Mouse (Mus musculus) embryo, embryonic 10 days (tissue): ENCODE data around the gene Atcay.

Experiments
- DNase-seq: peaks from one replicate; pipeline ENCODE4 v3.0.0-alpha.2; 2015; ENCODE audit warnings: low spot score

Gene Atcay

GRCm38 (mm10) chr10:81230438-81231332 is at the start of gene Atcay:
Atcay (minus strand) TSS chr10:81230833.
- DNase-seq: peak; percentile 71

GRCm38 (mm10) chr10:81279496-81279895 is 48.9 kb upstream of the Atcay start:
- DNase-seq: no peak

- no peak for DNase-seq
Measured at GRCm38 (mm10) chr10:81277676-81278075, 47.0 kb upstream of the Atcay start.

GRCm38 (mm10) chr10:81273842-81274241 is 43.2 kb upstream of the Atcay start:
- DNase-seq: no peak

- no peak for DNase-seq
Measured at GRCm38 (mm10) chr10:81272356-81272755, 41.7 kb upstream of the Atcay start.

- no peak for DNase-seq
Measured at GRCm38 (mm10) chr10:81268643-81269412, 38.2 kb upstream of the Atcay start.

- DNase-seq: peak; percentile 95
Measured at GRCm38 (mm10) chr10:81268056-81268455, 37.4 kb upstream of the Atcay start.

GRCm38 (mm10) chr10:81266211-81267105 is 35.8 kb upstream of the Atcay start, which contains the start of the genes Mrpl54 and Apba3:
Mrpl54 (minus strand) TSS chr10:81266934.
Apba3 (plus strand) TSS chr10:81266960.
- DNase-seq: peak; percentile 99

GRCm38 (mm10) chr10:81265540-81265939 is 34.9 kb upstream of the Atcay start:
- no peak for DNase-seq

- DNase-seq: no peak
Measured at GRCm38 (mm10) chr10:81261025-81261424, 30.4 kb upstream of the Atcay start.

GRCm38 (mm10) chr10:81259225-81259884 is 28.7 kb upstream of the Atcay start:
- no peak for DNase-seq

GRCm38 (mm10) chr10:81257158-81258039 is 26.8 kb upstream of the Atcay start:
- DNase-seq: peak; percentile 53

GRCm38 (mm10) chr10:81254886-81255285 is 24.3 kb upstream of the Atcay start:
- DNase-seq: no peak

GRCm38 (mm10) chr10:81252424-81253419 is 22.1 kb upstream of the Atcay start, which contains the start of gene Matk:
Matk (plus strand) TSS chr10:81252935.
- DNase-seq: peak; percentile 75

- DNase-seq: no peak
Measured at GRCm38 (mm10) chr10:81249442-81249841, 18.8 kb upstream of the Atcay start.

- DNase-seq: no peak
Measured at GRCm38 (mm10) chr10:81247804-81248203, 17.2 kb upstream of the Atcay start.

GRCm38 (mm10) chr10:81245166-81245565 is 14.5 kb upstream of the Atcay start:
- DNase-seq: no peak

GRCm38 (mm10) chr10:81244595-81244994 is 14.0 kb upstream of the Atcay start:
- DNase-seq: peak; percentile 75

- DNase-seq: no peak
Measured at GRCm38 (mm10) chr10:81244146-81244545, 13.5 kb upstream of the Atcay start.
